Mouse (Mus musculus): ENCODE data around the gene Rab7.

Rab7 gene

GRCm38 (mm10) chr6:88044577-88045405 lies at the start of gene Rab7:
TSS of gene Rab7 (minus strand) at chr6:88045270.
- DNase-seq = peak; percentile 92

GRCm38 (mm10) chr6:88088971-88089370 lies 43.9 kb upstream of the Rab7 start:
- no peak for DNase-seq

- peak; percentile 99 for DNase-seq
Observed at GRCm38 (mm10) chr6:88084278-88085151, 39.4 kb upstream of the Rab7 start, which contains the start of gene Rpn1. TSS of gene Rpn1 (plus strand) at chr6:88084482.

GRCm38 (mm10) chr6:88083672-88084071 lies 38.6 kb upstream of the Rab7 start:
- no peak for DNase-seq

GRCm38 (mm10) chr6:88083095-88083494 lies 38.0 kb upstream of the Rab7 start:
- DNase-seq = no peak

- DNase-seq = no peak
Observed at GRCm38 (mm10) chr6:88075960-88076517, 31.0 kb upstream of the Rab7 start.

- DNase-seq = peak; percentile 94
Observed at GRCm38 (mm10) chr6:88074752-88075554, 29.9 kb upstream of the Rab7 start.

GRCm38 (mm10) chr6:88071216-88071615 lies 26.1 kb upstream of the Rab7 start:
- no peak for DNase-seq

GRCm38 (mm10) chr6:88070468-88070867 lies 25.4 kb upstream of the Rab7 start:
- DNase-seq = no peak

GRCm38 (mm10) chr6:88068739-88069138 lies 23.7 kb upstream of the Rab7 start:
- DNase-seq = no peak

- no peak for DNase-seq
Observed at GRCm38 (mm10) chr6:88067722-88068121, 22.7 kb upstream of the Rab7 start.

- DNase-seq = no peak
Observed at GRCm38 (mm10) chr6:88065968-88066367, 20.9 kb upstream of the Rab7 start.

- no peak for DNase-seq
Observed at GRCm38 (mm10) chr6:88065116-88065515, 20.0 kb upstream of the Rab7 start.

- DNase-seq = no peak
Observed at GRCm38 (mm10) chr6:88064072-88064642, 19.1 kb upstream of the Rab7 start.

GRCm38 (mm10) chr6:88062398-88062797 lies 17.3 kb upstream of the Rab7 start:
- DNase-seq = no peak

- no peak for DNase-seq
Observed at GRCm38 (mm10) chr6:88061406-88061805, 16.3 kb upstream of the Rab7 start.

GRCm38 (mm10) chr6:88060602-88061001 lies 15.5 kb upstream of the Rab7 start:
- DNase-seq = no peak

GRCm38 (mm10) chr6:88059903-88060302 lies 14.8 kb upstream of the Rab7 start:
- DNase-seq = no peak

- DNase-seq = no peak
Observed at GRCm38 (mm10) chr6:88056866-88057265, 11.8 kb upstream of the Rab7 start.

GRCm38 (mm10) chr6:88055663-88056062 lies 10.6 kb upstream of the Rab7 start:
- DNase-seq = no peak

- no peak for DNase-seq
Observed at GRCm38 (mm10) chr6:88054081-88054835, 9.2 kb upstream of the Rab7 start.

All from thymus, postnatal 4 days (tissue).